Mouse (Mus musculus): ENCODE data around the gene Eya4.
A peak's percentile ranks its signal among the peaks of the same experiment; 100 is the strongest.

Gene Eya4

GRCm38 (mm10) chr10:23233425-23233824, 117.2 kb downstream of the Eya4 start:
- no peak for DNase-seq (ENCODE audit: low spot score in 2 of 2)

GRCm38 (mm10) chr10:23230863-23231262, 119.7 kb downstream of the Eya4 start:
- DNase-seq (ENCODE audit: low spot score in 2 of 2) = no peak

GRCm38 (mm10) chr10:23223336-23223735, 127.2 kb downstream of the Eya4 start:
- no peak for DNase-seq (ENCODE audit: low spot score in 2 of 2)

- DNase-seq (ENCODE audit: low spot score in 2 of 2) = no peak
Observed at GRCm38 (mm10) chr10:23220432-23220831, 130.2 kb downstream of the Eya4 start.

- DNase-seq (ENCODE audit: low spot score in 2 of 2) = no peak
Observed at GRCm38 (mm10) chr10:23216815-23217214, 133.8 kb downstream of the Eya4 start.

GRCm38 (mm10) chr10:23211381-23211780, 139.2 kb downstream of the Eya4 start:
- no peak for DNase-seq (ENCODE audit: low spot score in 2 of 2)

GRCm38 (mm10) chr10:23203885-23204284, 146.7 kb downstream of the Eya4 start:
- DNase-seq (ENCODE audit: low spot score in 2 of 2) = peak in 1 of 2 experiments; percentile 11

GRCm38 (mm10) chr10:23203144-23203838, 147.3 kb downstream of the Eya4 start:
- no peak for DNase-seq (ENCODE audit: low spot score in 2 of 2)

GRCm38 (mm10) chr10:23202591-23202990, 148.0 kb downstream of the Eya4 start:
- DNase-seq (ENCODE audit: low spot score in 2 of 2) = no peak

- DNase-seq (ENCODE audit: low spot score in 2 of 2) = no peak
Observed at GRCm38 (mm10) chr10:23198251-23198650, 152.3 kb downstream of the Eya4 start.

GRCm38 (mm10) chr10:23196336-23196735, 154.2 kb downstream of the Eya4 start:
- DNase-seq (ENCODE audit: low spot score in 2 of 2) = no peak

GRCm38 (mm10) chr10:23195337-23195736, 155.2 kb downstream of the Eya4 start:
- no peak for DNase-seq (ENCODE audit: low spot score in 2 of 2)

- no peak for DNase-seq (ENCODE audit: low spot score in 2 of 2)
Observed at GRCm38 (mm10) chr10:23189836-23190235, 160.8 kb downstream of the Eya4 start.

- DNase-seq (ENCODE audit: low spot score in 2 of 2) = no peak
Observed at GRCm38 (mm10) chr10:23185391-23185790, 165.2 kb downstream of the Eya4 start.

GRCm38 (mm10) chr10:23181572-23182493, 168.8 kb downstream of the Eya4 start:
- no peak for DNase-seq (ENCODE audit: low spot score in 2 of 2)

GRCm38 (mm10) chr10:23179285-23179684, 171.3 kb downstream of the Eya4 start:
- no peak for DNase-seq (ENCODE audit: low spot score in 2 of 2)

GRCm38 (mm10) chr10:23177347-23178046, 173.1 kb downstream of the Eya4 start:
- DNase-seq (ENCODE audit: low spot score in 2 of 2) = no peak

- DNase-seq (ENCODE audit: low spot score in 2 of 2) = no peak
Observed at GRCm38 (mm10) chr10:23176666-23177346, 173.8 kb downstream of the Eya4 start.

- DNase-seq (ENCODE audit: low spot score in 2 of 2) = no peak
Observed at GRCm38 (mm10) chr10:23171541-23171940, 179.0 kb downstream of the Eya4 start.

- DNase-seq (ENCODE audit: low spot score in 2 of 2) = no peak
Observed at GRCm38 (mm10) chr10:23165089-23165642, 185.4 kb downstream of the Eya4 start.

- no peak for DNase-seq (ENCODE audit: low spot score in 2 of 2)
Observed at GRCm38 (mm10) chr10:23159844-23160243, 190.7 kb downstream of the Eya4 start.
